Mouse (Mus musculus) megakaryocyte, embryonic 14.5 days (primary cell): ENCODE measurements around the gene Cdh24. TPM values are rescaled to one million over a fixed set of nuclear protein-coding genes. Genes with fewer than 3 reads are reported as not detected.

Experiments used
- H3K27me3 ChIP-seq: replicated peaks from 2 replicates; pipeline ENCODE3; 2012; ENCODE audit warnings: inconsistent platforms
- H3K36me3 ChIP-seq: replicated peaks from 2 replicates; pipeline ENCODE3; 2012; ENCODE audit warnings: low read length, inconsistent platforms, mixed read lengths
- H3K4me1 ChIP-seq: 2 replicates; pipeline ENCODE4 v1.6.1; 2012; ENCODE audit warnings: inconsistent platforms
- H3K4me3 ChIP-seq: replicated peaks from 2 replicates; pipeline ENCODE3; 2012; ENCODE audit warnings: moderate library complexity, mild to moderate bottlenecking, inconsistent platforms
- H3K9me3 ChIP-seq: 2 replicates; pipeline ENCODE4 v1.6.1; 2012; ENCODE audit warnings: inconsistent platforms
- FLI1 ChIP-seq: IDR thresholded peaks from 2 replicates; pipeline ENCODE4 v1.6.1; 2012; ENCODE audit warnings: low read length, inconsistent platforms, mixed read lengths
- GATA1 ChIP-seq: IDR thresholded peaks from 3 replicates; pipeline ENCODE4 v1.6.1; 2012; ENCODE audit warnings: mixed read lengths, low read length, inconsistent platforms, borderline replicate concordance
- polyA plus RNA-seq: library from polyadenylated mRNA; stranded (reverse); fragments of >175 nt; gene quantifications from 2 replicates; pipeline ENCODE4 v1.2.3, GENCODE M21; 2012; ENCODE audit warnings: low replicate concordance; ENCODE audit not compliant: insufficient read depth

The Cdh24 gene
- polyA plus RNA-seq, 1 experiment: 2.7 TPM

DNA sequence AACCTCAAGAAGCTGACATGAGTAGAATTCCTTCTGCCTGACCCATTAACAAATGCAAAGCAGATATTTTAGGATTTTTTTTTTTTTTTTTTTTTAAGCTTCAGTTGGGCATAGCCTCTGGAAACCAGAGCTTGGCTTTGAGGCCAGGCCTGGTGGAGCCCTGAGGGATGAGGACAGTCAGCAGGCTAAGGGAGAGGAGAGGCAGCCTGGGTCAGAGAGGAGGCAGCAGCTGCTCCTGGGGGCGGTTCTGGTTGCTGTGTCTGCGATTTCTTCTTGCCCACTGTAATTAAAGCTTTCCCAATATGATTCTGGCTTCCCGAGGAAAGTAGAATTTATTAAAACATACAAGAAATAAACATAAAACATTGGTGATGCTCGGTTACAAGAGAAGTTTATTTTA is 31.9 kb downstream of the Cdh24 start:
- TF ChIP-seq GATA1 (no peak), FLI1 (no peak)
- H3K4me1 ChIP-seq: peaks cover 30% of the 10 kb centered on the region
- H3K36me3 ChIP-seq: peaks cover 36% of the 10 kb centered on the region
- no peaks in the 10 kb centered on the region for H3K27me3 ChIP-seq
- no peaks in the 10 kb centered on the region for H3K9me3 ChIP-seq
- H3K4me3 ChIP-seq: no peak overlapping the region

DNA sequence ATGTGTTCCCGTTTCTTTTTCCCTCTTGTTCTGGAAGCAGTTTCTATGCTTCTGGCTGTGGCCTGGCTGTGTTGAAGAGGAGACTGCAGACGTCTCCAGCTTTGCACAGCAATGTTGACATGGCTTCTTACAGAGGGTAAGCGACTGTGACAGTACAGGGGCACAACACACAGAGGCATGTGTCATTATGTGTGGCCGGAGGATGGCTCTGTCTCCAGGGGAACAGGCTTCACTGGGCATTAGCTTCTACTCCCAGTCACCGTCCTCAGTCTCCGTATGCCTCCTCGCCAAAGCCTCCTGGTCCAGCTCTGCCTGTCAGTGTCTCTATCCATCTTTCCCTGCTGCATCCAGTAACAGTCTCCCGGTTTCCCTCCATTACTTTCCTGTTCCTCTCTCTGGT is 33.9 kb downstream of the Cdh24 start:
- H3K27me3 ChIP-seq: no peaks in the 10 kb centered on the region
- peak overlapping the region; percentile 35 for H3K4me3 ChIP-seq
- H3K9me3 ChIP-seq: no peaks in the 10 kb centered on the region
- H3K4me1 ChIP-seq: peaks cover 40% of the 10 kb centered on the region
- TF ChIP-seq FLI1: no peak
- TF ChIP-seq GATA1: no peak
- H3K36me3 ChIP-seq: peaks cover 22% of the 10 kb centered on the region

DNA sequence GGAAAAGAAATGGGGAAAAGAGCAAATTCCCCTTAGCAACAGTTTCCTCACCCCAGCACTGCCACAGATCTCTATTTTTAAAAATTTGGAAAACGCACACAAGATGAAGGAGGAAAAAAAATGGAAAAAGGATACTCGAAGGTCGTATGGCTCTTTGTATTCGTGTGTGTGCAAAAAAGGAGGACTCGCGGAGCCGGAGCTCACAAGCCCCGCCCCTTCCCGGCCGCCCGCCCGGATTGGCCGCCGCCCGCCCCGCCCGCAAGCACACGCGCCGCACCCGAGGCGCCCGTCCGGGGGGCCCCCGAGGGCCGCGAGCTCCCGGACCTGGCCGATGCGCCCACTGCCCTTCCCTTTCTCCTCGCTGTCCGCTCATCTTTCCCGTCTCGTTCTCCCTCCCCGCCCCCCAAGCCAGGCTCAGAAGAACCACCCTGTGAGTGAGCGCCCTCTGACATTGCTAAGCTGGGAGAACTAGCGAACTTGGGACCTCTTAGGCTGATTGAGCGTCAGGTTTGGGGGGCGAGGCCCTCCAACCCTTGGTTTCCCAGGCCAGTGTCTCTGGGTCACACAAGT is 35.3 kb downstream of the Cdh24 start, which contains the start of gene 4931414P19Rik:
4931414P19Rik (minus strand) TSS at position 242 of the 570 bp plus-strand sequence.
- Histone ChIP-seq H3K36me3 (peaks cover 9% of the 10 kb centered on the region), H3K9me3 (no peaks in the 10 kb centered on the region), H3K4me1 (peaks cover 51% of the 10 kb centered on the region), H3K4me3 (peak within 1 kb of the TSS; percentile 91), H3K27me3 (no peaks in the 10 kb centered on the region)
- TF ChIP-seq FLI1 (no peak), GATA1 (no peak)

DNA sequence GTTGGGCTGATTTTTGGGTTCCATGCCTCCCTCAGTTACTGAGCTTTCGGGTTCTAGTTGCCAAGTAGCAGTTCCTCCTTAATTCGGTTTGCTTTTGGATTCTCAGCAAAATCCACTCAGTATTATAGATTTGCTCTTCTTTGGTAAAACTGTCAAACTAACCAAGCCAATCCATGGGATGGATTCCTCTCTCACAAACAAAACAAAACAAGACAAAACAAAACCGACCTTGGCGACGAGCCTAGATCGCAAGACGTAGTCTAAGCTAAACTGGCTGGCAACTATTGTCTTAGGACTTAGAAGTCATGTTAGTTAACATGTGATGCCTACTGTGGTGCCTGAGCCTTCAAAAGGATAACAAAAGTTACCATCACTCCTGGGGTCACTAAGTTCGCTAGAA is 37.5 kb downstream of the Cdh24 start:
- H3K4me3 ChIP-seq: peak overlapping the region; percentile 96
- peaks cover 6% of the 10 kb centered on the region for H3K36me3 ChIP-seq

DNA sequence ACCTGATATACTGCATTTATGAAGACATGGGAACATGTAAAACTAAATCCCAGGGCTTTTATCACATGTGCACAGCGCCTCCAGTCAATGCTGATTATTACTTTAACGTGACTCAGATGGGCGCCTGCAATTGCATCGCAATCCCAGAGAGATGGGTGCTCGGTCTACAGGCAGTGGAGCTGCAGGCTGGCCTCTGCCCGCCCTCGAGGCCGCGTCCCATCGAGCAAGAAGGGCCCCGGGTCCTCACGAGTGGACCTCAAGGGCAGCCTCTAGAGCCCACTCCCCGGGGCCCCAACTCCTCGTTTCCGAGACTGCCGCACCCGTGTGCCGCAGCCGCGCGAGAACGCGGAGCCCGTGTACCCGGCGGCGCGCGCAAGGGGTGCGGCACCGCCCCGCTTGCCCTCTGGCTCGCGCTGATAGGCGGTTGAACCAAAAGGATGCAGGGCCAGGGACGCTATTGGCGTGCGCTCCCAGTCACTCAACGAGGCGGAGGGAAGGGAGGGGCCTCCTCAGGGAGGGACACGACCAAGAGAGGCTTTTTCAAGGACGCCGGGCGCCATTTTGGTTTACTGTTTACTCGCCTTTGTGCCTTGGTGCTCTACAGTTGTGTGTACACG is 38.0 kb downstream of the Cdh24 start:
- TF ChIP-seq FLI1 (no peak), GATA1 (no peak)
- peak overlapping the region; percentile 96 for H3K4me3 ChIP-seq
- no peaks in the 10 kb centered on the region for H3K27me3 ChIP-seq
- H3K36me3 ChIP-seq: peaks cover 8% of the 10 kb centered on the region
- H3K9me3 ChIP-seq: no peaks in the 10 kb centered on the region
- peaks cover 45% of the 10 kb centered on the region for H3K4me1 ChIP-seq

More for the DNA sequence above, 37.5 kb downstream of the Cdh24 start:
- no peaks in the 10 kb centered on the region for H3K27me3 ChIP-seq
- TF ChIP-seq GATA1 (no peak), FLI1 (no peak)
- H3K4me1 ChIP-seq: peaks cover 45% of the 10 kb centered on the region
- no peaks in the 10 kb centered on the region for H3K9me3 ChIP-seq

DNA sequence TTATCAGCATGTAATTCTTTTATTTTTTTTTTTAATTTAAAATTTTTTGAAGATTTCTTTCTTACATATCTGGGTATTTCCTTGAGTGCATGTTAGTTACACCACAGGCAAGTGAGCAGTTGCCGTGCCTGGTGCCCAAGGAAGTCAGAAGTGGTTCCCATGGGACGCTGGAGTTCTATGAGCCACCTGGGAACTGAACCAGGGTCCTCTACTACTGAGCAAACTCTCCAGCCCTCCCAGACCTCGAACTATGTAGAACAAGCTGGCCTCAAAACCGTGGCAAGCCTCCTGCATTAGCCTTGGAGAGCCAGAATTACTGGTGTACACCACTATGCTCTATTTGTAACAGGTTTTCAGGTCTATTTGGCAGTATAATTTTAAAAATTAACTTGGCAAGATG is 38.6 kb downstream of the Cdh24 start:
- H3K4me3 ChIP-seq: peak overlapping the region; percentile 96

DNA sequence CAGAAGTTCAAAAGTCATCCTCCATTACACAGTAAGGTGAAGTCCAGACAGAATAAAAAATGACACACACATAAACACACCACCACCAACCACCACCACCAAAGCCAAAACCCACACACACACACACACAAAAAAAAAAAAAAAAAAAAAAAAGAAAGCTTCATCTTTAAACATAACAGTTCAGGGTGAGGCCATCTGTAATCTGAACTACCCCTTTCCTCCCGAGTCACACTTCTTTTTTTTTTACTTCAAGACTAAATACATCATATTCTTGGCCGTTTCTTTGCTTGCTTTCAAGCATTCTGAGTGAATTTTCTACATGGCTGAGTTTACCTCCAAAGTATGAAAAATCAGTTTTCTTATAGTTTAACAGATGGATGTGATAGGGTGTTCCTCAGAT is 39.6 kb downstream of the Cdh24 start:
- H3K4me3 ChIP-seq: no peak overlapping the region
- H3K9me3 ChIP-seq: no peaks in the 10 kb centered on the region
- H3K4me1 ChIP-seq: peaks cover 45% of the 10 kb centered on the region
- TF ChIP-seq FLI1: no peak
- TF ChIP-seq GATA1: no peak
- H3K36me3 ChIP-seq: peaks cover 8% of the 10 kb centered on the region
- H3K27me3 ChIP-seq: no peaks in the 10 kb centered on the region

More for the DNA sequence above, 38.6 kb downstream of the Cdh24 start:
- H3K36me3 ChIP-seq: peaks cover 8% of the 10 kb centered on the region
- H3K9me3 ChIP-seq: no peaks in the 10 kb centered on the region
- no peak for TF ChIP-seq FLI1
- TF ChIP-seq GATA1: no peak
- peaks cover 45% of the 10 kb centered on the region for H3K4me1 ChIP-seq
- no peaks in the 10 kb centered on the region for H3K27me3 ChIP-seq

DNA sequence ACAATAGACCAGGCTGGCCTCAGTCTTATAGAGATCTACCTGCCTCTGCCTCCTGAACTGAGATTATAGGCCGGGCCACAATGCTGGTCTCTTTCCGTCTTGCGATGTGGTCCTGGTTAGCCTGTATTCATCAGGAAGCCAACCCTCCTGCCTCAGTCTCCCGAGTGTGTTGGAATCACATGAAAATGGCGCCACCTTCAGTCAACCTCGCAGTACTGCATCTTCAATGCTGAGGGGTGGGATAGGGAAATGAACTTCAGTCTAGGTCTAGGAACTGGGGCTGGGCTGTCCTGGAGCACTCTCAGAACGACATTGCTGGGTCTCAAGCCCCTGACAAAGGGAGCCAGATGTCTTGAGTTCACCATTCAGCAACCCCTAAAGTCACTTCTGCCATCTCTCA is 44.1 kb downstream of the Cdh24 start:
- H3K36me3 ChIP-seq: peaks cover 26% of the 10 kb centered on the region
- no peaks in the 10 kb centered on the region for H3K27me3 ChIP-seq
- no peak overlapping the region for H3K4me3 ChIP-seq
- H3K9me3 ChIP-seq: no peaks in the 10 kb centered on the region
- no peak for TF ChIP-seq GATA1
- no peak for TF ChIP-seq FLI1
- H3K4me1 ChIP-seq: peaks cover 51% of the 10 kb centered on the region

DNA sequence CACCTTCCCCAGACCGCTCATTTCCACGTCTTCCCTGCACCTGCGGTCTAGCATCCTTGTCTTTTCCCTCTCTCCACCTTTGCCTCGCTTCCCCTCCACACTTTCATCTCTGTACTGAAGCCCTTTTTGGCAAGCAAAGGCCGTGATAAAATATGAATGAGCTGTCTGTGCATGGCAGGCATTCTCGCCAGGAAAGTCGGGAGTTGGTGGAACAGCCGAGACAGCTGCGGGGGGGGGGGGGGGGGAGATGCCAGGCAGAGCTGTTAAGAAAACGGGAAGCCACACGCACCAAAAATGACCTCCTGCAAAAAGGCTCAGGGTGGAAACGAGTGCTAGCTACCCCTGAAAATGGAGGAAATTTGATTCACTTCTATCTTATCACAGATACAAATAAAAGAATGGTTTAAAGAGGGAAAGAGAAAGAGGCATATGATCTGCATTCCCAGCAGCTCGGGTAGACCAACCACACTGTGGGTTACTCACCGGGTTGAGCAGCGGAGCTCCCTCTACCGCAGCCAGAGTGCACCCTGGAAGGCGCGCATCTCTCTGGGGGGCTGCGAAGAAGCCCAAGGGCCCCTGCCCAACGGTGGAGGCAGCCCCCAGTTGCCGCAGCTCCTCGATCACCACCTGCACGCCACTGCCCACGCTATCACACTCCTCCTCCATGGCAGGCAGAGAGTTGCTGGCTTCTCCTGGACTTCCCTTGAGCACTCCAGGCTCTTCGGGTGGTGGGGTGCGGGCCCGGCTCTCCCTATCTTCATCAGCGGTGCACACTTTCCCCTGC is 46.3 kb downstream of the Cdh24 start:
- peak overlapping the region; percentile 48 for H3K4me3 ChIP-seq
- no peaks in the 10 kb centered on the region for H3K9me3 ChIP-seq
- H3K4me1 ChIP-seq: peaks cover 58% of the 10 kb centered on the region
- TF ChIP-seq GATA1 (no peak), FLI1 (no peak)
- H3K36me3 ChIP-seq: peaks cover 40% of the 10 kb centered on the region
- no peaks in the 10 kb centered on the region for H3K27me3 ChIP-seq

DNA sequence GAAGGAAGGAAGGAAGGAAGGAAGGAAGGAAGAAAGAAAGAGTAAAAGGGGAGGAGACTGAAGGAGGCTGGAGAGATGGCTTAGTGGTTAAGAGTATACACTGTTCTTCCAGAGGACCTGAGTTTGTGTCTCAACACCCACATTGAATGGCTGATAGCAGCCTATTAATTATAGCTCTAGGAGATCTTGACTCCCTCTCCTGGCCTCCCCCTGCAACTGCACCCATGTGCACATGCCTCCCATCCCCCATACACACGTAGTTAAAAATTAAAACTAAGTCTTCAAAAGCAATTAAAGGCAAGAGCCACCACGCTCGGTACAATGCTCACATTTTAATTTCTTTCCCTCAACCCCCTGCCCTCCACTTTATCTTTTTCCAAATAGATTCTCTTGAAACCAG is 47.1 kb downstream of the Cdh24 start:
- TF ChIP-seq GATA1 (no peak), FLI1 (no peak)
- H3K36me3 ChIP-seq: peaks cover 38% of the 10 kb centered on the region
- H3K9me3 ChIP-seq: no peaks in the 10 kb centered on the region

More for the DNA sequence above, 47.1 kb downstream of the Cdh24 start:
- Histone ChIP-seq H3K27me3 (no peaks in the 10 kb centered on the region), H3K4me1 (peaks cover 59% of the 10 kb centered on the region), H3K4me3 (no peak overlapping the region)
